Mouse (Mus musculus) mouse trophoblast stem cell (cell line): ENCODE measurements at regions not wholly inside any gene's neighbourhood (a gene's known extent, or its start where the extent isn't known, plus 50 kb on each side); places are given as distances from the start of the nearest gene placed in this dataset.

ENCODE experiments used
- in situ Hi-C, 2 experiments: fragments of 300-500 bp; cut with MseI, MboI; formaldehyde crosslinking; loops; 2 replicates in 1 of 2; 3 replicates in 1 of 2; pipeline ENCODE4 v1.15.1; 2025

- in situ Hi-C loops = no loop called here
Observed at GRCm38 (mm10) chr9:79392020-79392419, 326.6 kb downstream of the Col12a1 start.

GRCm38 (mm10) chr9:79414989-79415388 is 303.6 kb downstream of the Col12a1 start:
- in situ Hi-C loops = no loop called here

- in situ Hi-C loops = no loop called here
Observed at GRCm38 (mm10) chr9:79430417-79430816, 288.2 kb downstream of the Col12a1 start.

GRCm38 (mm10) chr9:79437636-79438035 is 281.0 kb downstream of the Col12a1 start:
- in situ Hi-C loops = no loop called here

GRCm38 (mm10) chr9:79439233-79439960 is 279.2 kb downstream of the Col12a1 start:
- in situ Hi-C loops = no loop called here

- in situ Hi-C loops = loop anchor here in 1 of 2 experiments (10.0 kb wide), 1 partner anchor 260 kb away; the partner anchor contains the start of gene Col12a1
Observed at GRCm38 (mm10) chr9:79455226-79455625, 263.4 kb downstream of the Col12a1 start.

- in situ Hi-C loops = no loop called here
Observed at GRCm38 (mm10) chr9:79479118-79479517, 239.5 kb downstream of the Col12a1 start.

GRCm38 (mm10) chr9:79500253-79500652 is 218.4 kb downstream of the Col12a1 start:
- in situ Hi-C loops = no loop called here

- in situ Hi-C loops = no loop called here
Observed at GRCm38 (mm10) chr9:79502034-79502433, 216.6 kb downstream of the Col12a1 start.

GRCm38 (mm10) chr9:79516384-79516783 is 202.2 kb downstream of the Col12a1 start:
- in situ Hi-C loops = no loop called here

GRCm38 (mm10) chr9:79517461-79517860 is 201.2 kb downstream of the Col12a1 start:
- in situ Hi-C loops = no loop called here

- in situ Hi-C loops = no loop called here
Observed at GRCm38 (mm10) chr9:79518640-79519039, 200.0 kb downstream of the Col12a1 start.

GRCm38 (mm10) chr9:79520498-79520897 is 198.1 kb downstream of the Col12a1 start:
- in situ Hi-C loops = no loop called here

GRCm38 (mm10) chr9:79523054-79523453 is 195.6 kb downstream of the Col12a1 start:
- in situ Hi-C loops = no loop called here

GRCm38 (mm10) chr9:79525000-79525399 is 193.6 kb downstream of the Col12a1 start:
- in situ Hi-C loops = no loop called here

GRCm38 (mm10) chr9:79526390-79526789 is 192.2 kb downstream of the Col12a1 start:
- in situ Hi-C loops = no loop called here

GRCm38 (mm10) chr9:79527331-79527730 is 191.3 kb downstream of the Col12a1 start:
- in situ Hi-C loops = no loop called here
